Mouse (Mus musculus) olfactory bulb, adult 2 months (tissue): ENCODE data around the gene Paics.

Experiments
- CTCF ChIP-seq: fragments of 200-500 bp; IDR thresholded peaks from 2 replicates; pipeline ENCODE4 v1.5.1; 2012; ENCODE audit warnings: low read depth, mild to moderate bottlenecking, low read length, moderate library complexity; ENCODE audit not compliant: insufficient read depth
- POLR2A ChIP-seq: fragments of 200-500 bp; IDR thresholded peaks from 2 replicates; pipeline ENCODE4 v1.6.1; 2012; ENCODE audit warnings: mild to moderate bottlenecking, low read depth, low read length, moderate library complexity; ENCODE audit not compliant: insufficient read depth

GRCm38 (mm10) chr5:76905405-76906154 lies 45.5 kb upstream of the Paics start, which contains the start of gene Aasdh:
- TF ChIP-seq POLR2A (peak; percentile 99), CTCF (no peak)
